Mouse (Mus musculus) lung, adult 2 months (tissue): ENCODE data around the gene Mepce.

Source experiments
- CTCF ChIP-seq: fragments of 200-500 bp; IDR thresholded peaks from 2 replicates; pipeline ENCODE4 v1.5.1; 2011; ENCODE audit warnings: mild to moderate bottlenecking, low read length, control low read depth; ENCODE audit not compliant: insufficient read depth
- POLR2A ChIP-seq: fragments of 200-500 bp; IDR thresholded peaks from 2 replicates; pipeline ENCODE4 v1.6.1; 2011; ENCODE audit warnings: low read depth, mild to moderate bottlenecking, control low read depth, low read length, borderline replicate concordance; ENCODE audit errors: extremely low read depth

- TF ChIP-seq CTCF (no peak), POLR2A (no peak)
These were observed 42.8 kb upstream of the Mepce start for GRCm38 (mm10) chr5:137830238-137830637.
